Mouse (Mus musculus) urinary bladder, postnatal 36 days (tissue): Measurements from ENCODE around the gene Vwa2.

Experiments used
- DNase-seq, 2 experiments: peaks; one replicate each; pipeline ENCODE4 v3.0.0; 2022; ENCODE audit warnings: low spot score in 2 of 2, mixed read lengths in 1 of 2

The Vwa2 gene

DNA sequence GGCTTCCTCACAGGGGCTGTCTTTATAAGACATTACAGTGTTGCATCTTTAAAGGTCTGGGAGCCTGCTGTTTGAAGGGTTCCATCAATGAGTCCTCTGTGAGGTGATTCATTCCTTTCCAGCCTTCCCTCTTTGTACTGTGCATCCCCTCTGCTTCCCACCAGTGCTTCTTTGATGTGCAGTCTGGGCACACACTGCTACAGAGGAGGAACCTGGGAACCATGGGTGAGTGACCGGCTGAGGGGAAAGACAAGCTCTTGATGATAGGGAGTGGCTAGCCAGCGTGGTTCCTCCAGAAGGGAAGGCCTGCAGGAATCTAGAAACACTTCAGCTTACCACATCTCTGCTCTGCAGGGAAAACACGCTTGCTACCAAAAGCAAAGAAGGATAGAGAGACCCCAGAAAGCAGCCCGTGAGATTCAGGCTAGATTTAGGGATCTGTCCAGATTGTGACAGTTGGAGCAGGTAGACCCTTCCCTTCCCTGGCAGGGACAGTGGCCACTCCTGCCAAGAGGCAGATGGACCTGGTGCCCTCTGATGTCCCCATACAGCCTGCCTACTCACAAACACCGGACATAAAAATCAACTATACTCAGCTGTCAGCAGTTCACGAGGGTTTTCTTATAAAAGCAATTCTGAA lies 74.0 kb downstream of the Vwa2 start:
- no peak for DNase-seq

DNA sequence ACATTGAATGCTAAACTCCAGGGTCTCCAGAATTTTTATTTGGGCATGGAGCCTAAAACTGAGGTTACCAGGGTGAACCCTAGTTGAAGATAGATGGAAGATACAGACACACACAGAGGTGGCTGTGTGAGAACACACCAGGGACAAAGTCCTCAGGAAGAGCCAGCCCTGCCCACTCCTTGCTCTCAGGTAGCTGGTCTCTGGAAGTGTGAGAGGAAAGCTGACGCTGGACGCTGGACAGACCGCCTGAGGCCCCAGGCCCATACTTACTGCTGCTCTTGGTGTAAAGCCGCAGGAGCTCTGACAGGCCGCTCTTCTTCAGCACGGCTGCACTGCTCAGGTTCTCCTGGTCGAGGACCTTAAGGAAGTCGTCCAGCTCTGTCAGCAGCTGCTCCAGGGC lies 75.8 kb downstream of the Vwa2 start:
- no peak for DNase-seq

DNA sequence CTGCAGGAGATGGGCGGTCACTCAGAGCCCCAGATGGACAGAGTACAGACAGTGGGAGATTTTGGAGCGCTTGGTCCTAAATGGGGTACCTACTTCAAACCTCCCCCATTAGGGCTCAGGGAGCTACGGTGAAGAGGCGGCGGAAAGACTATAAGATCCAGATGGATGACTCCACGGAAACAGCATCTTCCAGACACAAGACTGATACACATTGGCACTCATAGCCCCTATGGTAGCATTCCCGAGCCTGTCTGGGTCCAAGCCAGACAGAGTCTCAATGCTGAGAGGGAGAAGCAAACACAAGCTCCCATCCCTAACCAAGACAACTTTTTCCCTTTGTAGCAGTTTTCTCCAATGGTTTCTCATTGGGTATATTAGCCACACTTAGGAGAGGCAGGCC lies 76.8 kb downstream of the Vwa2 start:
- no peak for DNase-seq

DNA sequence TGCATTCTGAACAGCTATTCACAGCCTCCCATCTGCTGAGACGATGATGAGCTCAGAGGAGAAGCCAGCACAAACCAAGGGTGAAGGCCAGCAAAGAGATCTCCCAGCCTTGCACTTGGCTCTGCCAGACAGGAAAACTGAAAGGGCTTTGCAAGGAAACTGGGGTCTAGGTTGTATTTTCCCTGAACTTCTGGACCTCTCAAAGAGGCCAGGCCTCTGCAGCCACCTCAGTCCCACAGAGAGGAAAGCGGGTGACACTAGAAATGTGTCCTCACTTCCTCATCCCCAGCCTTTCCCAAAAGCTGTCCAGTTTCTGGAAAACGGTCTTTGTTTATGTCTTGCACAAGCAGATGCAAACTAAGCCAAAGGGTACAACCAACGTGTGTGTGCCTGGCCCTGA lies 79.8 kb downstream of the Vwa2 start:
- no peak for DNase-seq

DNA sequence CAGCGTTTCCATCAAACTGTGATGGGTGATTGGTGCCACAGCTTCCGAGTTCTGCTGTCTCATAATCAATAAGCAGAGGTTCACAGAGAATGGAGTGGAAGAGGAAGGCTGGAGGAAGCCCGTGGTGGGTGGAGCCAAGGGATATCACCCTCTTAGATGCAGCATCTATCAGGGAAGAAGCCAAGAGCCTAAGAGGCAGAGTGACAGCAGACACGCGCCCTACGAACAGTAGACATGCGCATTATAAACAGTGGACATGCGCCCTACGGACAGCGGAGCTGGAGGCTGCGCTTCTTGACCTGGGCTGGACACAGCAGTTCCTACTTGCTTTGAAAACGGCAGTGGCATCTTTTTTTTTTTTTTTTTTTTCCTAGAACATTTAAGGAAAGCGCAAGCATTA lies 80.8 kb downstream of the Vwa2 start:
- no peak for DNase-seq

DNA sequence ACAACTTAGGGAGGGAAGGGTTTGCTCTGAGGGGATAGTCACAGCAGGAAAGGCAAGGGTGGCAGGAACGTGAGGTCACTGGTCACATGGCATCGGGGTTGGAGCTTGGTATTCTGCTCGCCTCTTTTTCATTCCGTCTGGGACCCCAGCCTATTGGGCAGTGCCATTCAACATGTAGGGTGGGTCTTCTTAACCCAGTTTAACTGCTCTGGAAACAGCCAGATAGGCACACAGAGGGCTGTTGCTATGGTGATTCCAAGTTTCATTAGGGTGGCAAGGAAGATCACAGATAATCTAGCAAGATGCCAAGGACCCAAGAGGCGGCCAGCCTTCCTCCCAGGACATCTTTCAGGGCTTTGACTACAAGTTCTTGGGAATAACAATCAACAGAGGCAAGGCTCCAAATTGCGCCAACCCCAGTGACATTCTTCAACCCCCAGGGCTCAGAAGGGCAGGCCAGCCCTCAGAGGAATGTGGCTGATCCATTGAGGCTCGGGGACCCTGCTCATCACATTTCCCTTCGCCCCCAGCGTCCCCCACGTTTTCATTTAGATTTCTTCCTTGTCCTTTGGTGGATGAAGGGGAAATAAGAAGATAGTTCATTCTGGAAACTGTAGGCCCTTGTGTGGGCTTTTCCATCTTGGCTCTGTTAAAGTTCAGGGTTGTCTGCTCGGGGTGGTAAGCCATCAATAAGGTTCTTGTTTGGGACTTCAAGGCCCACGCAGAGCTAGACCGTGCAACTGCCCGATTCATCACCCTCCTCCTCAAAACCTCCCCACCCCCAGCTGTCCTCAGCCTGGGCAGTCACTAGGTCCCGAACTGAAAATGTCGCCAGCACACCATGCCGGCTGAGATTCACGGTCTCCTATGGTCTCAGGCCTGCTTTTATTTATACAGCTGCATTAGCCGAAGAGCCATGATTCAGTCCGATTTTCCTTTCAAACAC lies 81.8 kb downstream of the Vwa2 start:
- DNase-seq, result no peak

DNA sequence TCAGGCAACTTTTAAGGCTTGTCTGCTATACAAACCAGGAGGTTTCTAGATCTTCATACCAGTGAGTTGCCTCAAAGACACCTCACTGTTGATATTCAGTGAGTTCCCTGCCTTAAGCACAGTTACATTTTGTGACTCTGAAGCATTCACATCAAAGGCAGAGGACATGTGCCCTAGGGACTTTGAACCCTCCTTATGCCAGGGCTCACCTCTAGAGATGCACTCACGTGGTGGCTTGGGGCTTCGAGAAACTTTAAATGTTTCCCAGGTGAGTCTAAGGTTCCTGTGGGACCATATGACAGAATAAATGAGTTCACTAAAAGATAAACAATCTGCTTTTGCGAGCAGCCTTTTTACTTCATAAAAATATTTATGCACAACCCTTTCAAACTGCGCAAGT lies 84.0 kb downstream of the Vwa2 start:
- no peak for DNase-seq

DNA sequence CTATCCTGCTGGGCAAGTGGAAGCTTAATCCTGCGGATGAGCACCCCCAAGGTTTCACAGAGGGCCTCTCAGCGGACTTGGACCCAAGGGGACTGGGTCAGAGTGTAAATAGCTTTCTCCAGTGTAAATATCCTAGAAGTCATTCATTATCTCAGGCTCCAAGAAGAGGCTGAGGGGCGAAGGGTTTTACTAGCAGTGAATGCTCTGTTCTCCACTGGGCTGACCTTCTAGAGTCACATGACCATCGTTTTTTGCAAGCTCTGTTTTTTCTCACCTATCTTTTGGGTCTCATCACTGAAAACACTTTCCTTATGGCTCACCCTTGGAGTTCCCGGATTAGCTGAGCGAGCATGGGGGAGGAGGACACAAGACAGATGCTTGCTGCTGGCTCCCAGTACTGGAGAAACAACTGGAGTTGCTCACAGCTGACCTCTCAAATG lies 84.6 kb downstream of the Vwa2 start:
- DNase-seq, result no peak

DNA sequence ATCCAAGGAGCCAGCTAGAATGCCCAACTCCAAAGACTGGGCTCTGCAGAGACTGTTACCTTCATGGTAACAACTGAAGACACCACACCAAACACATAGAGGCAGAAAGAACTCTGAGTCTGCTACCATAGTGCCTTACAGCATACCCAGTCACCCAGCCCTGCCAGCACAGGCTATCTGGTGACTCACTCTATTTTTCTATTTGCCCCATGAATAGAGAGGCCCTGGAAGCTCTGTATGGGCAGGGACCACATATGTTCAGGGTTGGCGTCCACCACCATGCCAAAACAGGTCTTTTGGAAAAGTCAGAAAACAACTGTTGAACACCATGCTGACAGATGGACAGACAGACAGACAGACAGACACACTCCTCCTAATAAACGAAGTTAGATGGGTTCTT lies 85.0 kb downstream of the Vwa2 start:
- no peak for DNase-seq

DNA sequence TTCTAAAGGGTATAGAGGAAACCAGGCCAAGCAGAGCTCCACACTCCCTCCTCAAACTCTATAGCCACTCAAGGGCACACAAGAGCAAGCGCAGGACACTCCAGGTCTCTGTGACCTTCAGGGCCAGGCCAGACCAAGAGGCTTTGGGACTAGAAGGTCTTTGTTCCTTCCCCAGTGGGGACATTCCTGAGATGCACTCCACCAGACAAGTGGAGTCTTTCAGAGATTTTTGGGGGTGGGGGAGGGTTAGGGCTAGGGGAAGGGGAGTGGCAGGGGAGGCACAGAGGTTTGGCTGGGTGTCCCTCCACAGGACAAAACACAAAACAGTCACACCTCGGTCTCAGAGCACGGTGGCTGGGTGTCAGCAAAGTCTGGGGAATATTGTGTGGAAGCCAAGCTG lies 85.6 kb downstream of the Vwa2 start:
- no peak for DNase-seq
